Mouse (Mus musculus): ENCODE measurements around the gene H2al1e. TPM values are rescaled to one million over a fixed set of nuclear protein-coding genes. Genes with fewer than 3 reads are reported as not detected.
"Not testable (repeated sequence)": the region's sequence is repeated elsewhere in the genome, so short reads cannot be mapped to it uniquely, and the experiment has no call there.

Gene H2al1e
- polyA plus RNA-seq (2017; shearing (Covaris generic)): not detected

GRCm38 (mm10) chrX:11311634-11312033, at the start of gene H2al1e:
Gene H2al1e, plus strand, starts transcription at chrX:11311934.
- not testable (repeated sequence) for ATAC-seq

GRCm38 (mm10) chrX:11264918-11265317, 46.8 kb upstream of the H2al1e start:
- no peak for ATAC-seq

GRCm38 (mm10) chrX:11267791-11268190, 43.9 kb upstream of the H2al1e start:
- no peak for ATAC-seq

- no peak for ATAC-seq
These were observed 42.7 kb upstream of the H2al1e start for GRCm38 (mm10) chrX:11269074-11269473.

- no peak for ATAC-seq
These were observed 38.5 kb upstream of the H2al1e start for GRCm38 (mm10) chrX:11273190-11273589.

GRCm38 (mm10) chrX:11277083-11277482, 34.7 kb upstream of the H2al1e start:
- no peak for ATAC-seq

- no peak for ATAC-seq
These were observed 31.0 kb upstream of the H2al1e start for GRCm38 (mm10) chrX:11280741-11281140.

GRCm38 (mm10) chrX:11288306-11288882, 23.3 kb upstream of the H2al1e start:
- ATAC-seq: no peak

- ATAC-seq: no peak
These were observed 22.5 kb upstream of the H2al1e start for GRCm38 (mm10) chrX:11289244-11289643.

- not testable (repeated sequence) for ATAC-seq
These were observed 12.8 kb upstream of the H2al1e start, which contains the start of gene H2al1a for GRCm38 (mm10) chrX:11298957-11299356. Gene H2al1a, plus strand, starts transcription at chrX:11299257.

- not testable (repeated sequence) for ATAC-seq
These were observed 9.6 kb upstream of the H2al1e start, which contains the start of gene H2al1b for GRCm38 (mm10) chrX:11302132-11302531. Gene H2al1b, plus strand, starts transcription at chrX:11302432.

GRCm38 (mm10) chrX:11305355-11305754, 6.4 kb upstream of the H2al1e start, which contains the start of gene H2al1c:
Gene H2al1c, plus strand, starts transcription at chrX:11305655.
- ATAC-seq: not testable (repeated sequence)

- ATAC-seq: not testable (repeated sequence)
These were observed 3.2 kb upstream of the H2al1e start, which contains the start of gene H2al1d for GRCm38 (mm10) chrX:11308524-11308923. Gene H2al1d, plus strand, starts transcription at chrX:11308824.

GRCm38 (mm10) chrX:11314858-11315257, 3.1 kb downstream of the H2al1e start, which contains the start of gene H2al1f:
Gene H2al1f, plus strand, starts transcription at chrX:11315158.
- ATAC-seq: not testable (repeated sequence)

- not testable (repeated sequence) for ATAC-seq
These were observed 6.2 kb downstream of the H2al1e start, which contains the start of gene H2al1g for GRCm38 (mm10) chrX:11317956-11318355. Gene H2al1g, plus strand, starts transcription at chrX:11318256.

- ATAC-seq: not testable (repeated sequence)
These were observed 9.5 kb downstream of the H2al1e start, which contains the start of gene H2al1h for GRCm38 (mm10) chrX:11321192-11321591. Gene H2al1h, plus strand, starts transcription at chrX:11321492.

- not testable (repeated sequence) for ATAC-seq
These were observed 12.6 kb downstream of the H2al1e start, which contains the start of gene H2al1i for GRCm38 (mm10) chrX:11324359-11324758. Gene H2al1i, plus strand, starts transcription at chrX:11324659.

GRCm38 (mm10) chrX:11327522-11327921, 15.8 kb downstream of the H2al1e start, which contains the start of gene H2al1j:
Gene H2al1j, plus strand, starts transcription at chrX:11327822.
- not testable (repeated sequence) for ATAC-seq

- no peak for ATAC-seq
These were observed 34.0 kb downstream of the H2al1e start for GRCm38 (mm10) chrX:11345762-11346161.

GRCm38 (mm10) chrX:11346756-11347155, 35.0 kb downstream of the H2al1e start:
- no peak for ATAC-seq

- no peak for ATAC-seq
These were observed 49.1 kb downstream of the H2al1e start for GRCm38 (mm10) chrX:11360823-11361222.

GRCm38 (mm10) chrX:11361261-11361660, 49.5 kb downstream of the H2al1e start:
- ATAC-seq: no peak
